Mouse (Mus musculus): Measurements from ENCODE around the gene Clec9a. TPM values are rescaled to one million over a fixed set of nuclear protein-coding genes. Genes with fewer than 3 reads are reported as not detected.

Gene Clec9a
- polyA plus RNA-seq (2012; ENCODE audit: insufficient read depth, low replicate concordance): not detected in 2 replicates

GRCm38 (mm10) chr6:129408562-129408961, at the start of gene Clec9a:
Gene Clec9a, plus strand, starts transcription at chr6:129408862.
- Histone ChIP-seq H3K27me3 (replicated peaks) (no peaks in the 10 kb centered on the region), H3K36me3 (replicated peaks; ENCODE audit: low read length) (peaks cover 82% of the 10 kb centered on the region), H3K9me3 (no peaks in the 10 kb centered on the region), H3K4me1 (peaks cover 67% of the 10 kb centered on the region), H3K4me3 (replicated peaks) (peak within 1 kb of the TSS; percentile 42)
- no peak for TF ChIP-seq GATA1 (IDR thresholded peaks at IDR 0.05; ENCODE audit: borderline replicate concordance, low read length)
- no peak for TF ChIP-seq FLI1 (IDR thresholded peaks at IDR 0.05; ENCODE audit: low read length)

DNA sequence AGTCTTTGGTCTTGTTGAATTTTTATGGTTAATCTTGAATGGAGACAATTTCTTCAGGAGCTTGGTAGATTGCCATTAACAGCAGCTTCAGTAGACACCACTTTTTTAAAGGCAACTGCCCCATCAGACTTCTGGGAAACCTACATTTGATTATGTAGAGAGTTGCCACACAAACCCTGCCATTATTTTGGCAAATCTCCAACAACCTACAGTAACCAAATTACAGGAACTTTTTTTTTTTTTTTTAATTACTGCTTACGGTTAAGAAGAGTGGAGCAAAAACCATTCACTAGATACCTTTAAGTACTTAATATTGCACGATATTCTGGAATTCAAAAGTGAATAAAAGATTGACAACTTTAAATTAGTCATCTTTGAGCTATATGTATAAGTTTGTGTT, 49.1 kb upstream of the Clec9a start:
- Histone ChIP-seq H3K36me3 (replicated peaks; ENCODE audit: low read length) (no peaks in the 10 kb centered on the region), H3K4me1 (peaks cover 26% of the 10 kb centered on the region), H3K4me3 (replicated peaks) (no peak overlapping the region), H3K9me3 (no peaks in the 10 kb centered on the region), H3K27me3 (replicated peaks) (no peaks in the 10 kb centered on the region)
- TF ChIP-seq FLI1 (IDR thresholded peaks at IDR 0.05; ENCODE audit: low read length) (no peak), GATA1 (IDR thresholded peaks at IDR 0.05; ENCODE audit: borderline replicate concordance, low read length) (no peak)

DNA sequence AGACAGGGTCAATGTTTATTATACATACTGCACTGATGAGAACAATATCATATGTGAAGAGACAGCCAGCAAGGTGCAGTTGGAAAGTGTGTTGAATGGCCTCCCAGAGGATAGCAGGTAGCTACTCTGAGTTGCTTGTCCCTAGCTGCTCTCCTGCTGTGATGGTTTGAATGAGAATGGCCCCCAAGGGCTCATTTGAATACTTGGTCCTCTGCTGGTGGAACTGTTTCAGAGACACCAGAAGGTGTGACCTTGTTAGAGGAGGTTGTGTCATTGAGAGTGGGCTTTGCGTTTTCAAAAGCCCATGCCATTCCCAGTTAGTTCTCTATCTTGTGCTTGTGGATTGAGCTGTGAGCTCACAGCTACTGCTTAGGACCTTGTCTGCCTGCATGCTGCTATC, 44.7 kb upstream of the Clec9a start:
- Histone ChIP-seq H3K27me3 (replicated peaks) (no peaks in the 10 kb centered on the region), H3K36me3 (replicated peaks; ENCODE audit: low read length) (no peaks in the 10 kb centered on the region), H3K4me1 (peaks cover 16% of the 10 kb centered on the region), H3K9me3 (no peaks in the 10 kb centered on the region), H3K4me3 (replicated peaks) (no peak overlapping the region)
- no peak for TF ChIP-seq GATA1 (IDR thresholded peaks at IDR 0.05; ENCODE audit: borderline replicate concordance, low read length)
- TF ChIP-seq FLI1 (IDR thresholded peaks at IDR 0.05; ENCODE audit: low read length): no peak

GRCm38 (mm10) chr6:129365959-129366359, 42.7 kb upstream of the Clec9a start:
- no peak overlapping the region for H3K4me3 ChIP-seq (replicated peaks)
- no peak for TF ChIP-seq FLI1 (IDR thresholded peaks at IDR 0.05; ENCODE audit: low read length)
- no peak for TF ChIP-seq GATA1 (IDR thresholded peaks at IDR 0.05; ENCODE audit: borderline replicate concordance, low read length)
- no peaks in the 10 kb centered on the region for H3K27me3 ChIP-seq (replicated peaks)
- no peaks in the 10 kb centered on the region for H3K9me3 ChIP-seq
- no peaks in the 10 kb centered on the region for H3K36me3 ChIP-seq (replicated peaks; ENCODE audit: low read length)
- H3K4me1 ChIP-seq: peaks cover 24% of the 10 kb centered on the region

- Histone ChIP-seq H3K36me3 (replicated peaks; ENCODE audit: low read length) (no peaks in the 10 kb centered on the region), H3K9me3 (no peaks in the 10 kb centered on the region), H3K27me3 (replicated peaks) (no peaks in the 10 kb centered on the region), H3K4me3 (replicated peaks) (no peak overlapping the region), H3K4me1 (peaks cover 32% of the 10 kb centered on the region)
- no peak for TF ChIP-seq FLI1 (IDR thresholded peaks at IDR 0.05; ENCODE audit: low read length)
- TF ChIP-seq GATA1 (IDR thresholded peaks at IDR 0.05; ENCODE audit: borderline replicate concordance, low read length): no peak
These were observed 39.1 kb upstream of the Clec9a start for GRCm38 (mm10) chr6:129369374-129370132.

DNA sequence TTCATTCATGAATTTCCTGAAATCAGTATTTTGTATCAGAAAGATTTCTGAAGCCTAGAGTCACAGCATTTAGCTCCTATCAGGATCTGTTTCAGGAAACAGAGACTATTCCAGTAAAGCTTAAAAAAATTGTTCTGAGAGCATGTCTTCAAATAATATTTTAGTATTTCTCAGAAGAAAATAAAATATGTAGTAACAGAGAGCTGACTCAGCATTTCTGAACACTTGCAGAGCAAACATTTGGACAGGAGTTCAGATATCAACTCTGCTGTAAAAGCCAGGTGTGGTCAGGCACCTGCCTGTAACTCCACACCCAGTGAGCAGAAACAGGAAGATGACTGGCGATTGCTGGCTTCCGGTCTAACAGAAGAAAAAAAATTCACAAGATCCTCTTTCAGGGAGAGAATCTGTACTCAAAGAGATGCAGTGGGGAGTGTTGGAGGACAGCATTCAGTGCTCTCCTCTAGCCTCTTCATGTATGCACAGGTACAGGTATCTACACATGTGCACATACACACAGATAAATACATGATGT, 33.7 kb upstream of the Clec9a start:
- H3K27me3 ChIP-seq (replicated peaks): no peaks in the 10 kb centered on the region
- H3K9me3 ChIP-seq: no peaks in the 10 kb centered on the region
- H3K36me3 ChIP-seq (replicated peaks; ENCODE audit: low read length): peaks cover 7% of the 10 kb centered on the region
- H3K4me3 ChIP-seq (replicated peaks): no peak overlapping the region
- TF ChIP-seq GATA1 (IDR thresholded peaks at IDR 0.05; ENCODE audit: borderline replicate concordance, low read length) (no peak), FLI1 (IDR thresholded peaks at IDR 0.05; ENCODE audit: low read length) (no peak)
- H3K4me1 ChIP-seq: peaks cover 19% of the 10 kb centered on the region

DNA sequence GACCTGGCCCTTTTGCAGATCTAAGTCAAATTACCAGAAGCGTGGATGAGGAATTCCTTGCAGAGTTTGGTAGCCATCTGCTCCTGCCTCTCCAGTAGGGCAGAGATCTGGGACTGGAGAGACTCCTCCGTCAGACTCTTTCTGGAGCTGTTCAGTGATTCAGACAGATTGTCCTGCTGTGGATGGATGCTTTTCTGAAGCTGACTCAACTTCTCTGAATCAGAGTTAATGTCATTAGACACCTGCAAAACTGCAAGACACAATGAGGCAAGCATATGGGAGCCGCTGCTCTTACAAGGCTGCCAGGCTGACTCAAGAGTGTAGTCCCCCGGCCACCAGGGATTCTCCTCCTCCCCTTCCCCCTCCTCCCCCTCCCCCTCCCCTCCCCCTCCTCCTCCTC, 28.2 kb upstream of the Clec9a start:
- no peak for TF ChIP-seq GATA1 (IDR thresholded peaks at IDR 0.05; ENCODE audit: borderline replicate concordance, low read length)
- no peak for TF ChIP-seq FLI1 (IDR thresholded peaks at IDR 0.05; ENCODE audit: low read length)
- no peaks in the 10 kb centered on the region for H3K9me3 ChIP-seq
- peaks cover 7% of the 10 kb centered on the region for H3K36me3 ChIP-seq (replicated peaks; ENCODE audit: low read length)
- peaks cover 7% of the 10 kb centered on the region; the same call in 1 of the 2 replicates for H3K4me1 ChIP-seq
- no peaks in the 10 kb centered on the region for H3K27me3 ChIP-seq (replicated peaks)
- no peak overlapping the region for H3K4me3 ChIP-seq (replicated peaks)

DNA sequence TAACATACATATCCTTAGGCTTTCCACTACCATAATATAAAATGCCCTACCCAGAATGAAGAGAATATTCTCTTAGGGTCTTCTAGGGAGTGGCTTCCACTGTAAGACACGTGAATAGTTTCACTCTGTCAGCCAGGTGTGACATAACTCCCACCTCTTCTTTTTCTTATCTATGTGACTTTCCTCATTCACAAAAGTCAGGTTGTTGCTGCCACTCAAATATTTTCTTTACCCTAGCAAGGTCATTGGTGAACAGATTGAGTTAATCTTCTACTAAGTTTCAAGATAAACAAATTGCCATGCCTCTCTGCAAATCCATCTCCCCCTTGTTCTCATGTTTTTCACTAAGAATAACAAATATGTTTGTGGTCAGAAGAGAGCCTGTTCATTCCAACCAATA, 26.9 kb upstream of the Clec9a start:
- Histone ChIP-seq H3K4me1 (peaks cover 8% of the 10 kb centered on the region; the same call in 1 of the 2 replicates), H3K27me3 (replicated peaks) (no peaks in the 10 kb centered on the region), H3K9me3 (no peaks in the 10 kb centered on the region), H3K36me3 (replicated peaks; ENCODE audit: low read length) (no peaks in the 10 kb centered on the region), H3K4me3 (replicated peaks) (no peak overlapping the region)
- no peak for TF ChIP-seq FLI1 (IDR thresholded peaks at IDR 0.05; ENCODE audit: low read length)
- no peak for TF ChIP-seq GATA1 (IDR thresholded peaks at IDR 0.05; ENCODE audit: borderline replicate concordance, low read length)

DNA sequence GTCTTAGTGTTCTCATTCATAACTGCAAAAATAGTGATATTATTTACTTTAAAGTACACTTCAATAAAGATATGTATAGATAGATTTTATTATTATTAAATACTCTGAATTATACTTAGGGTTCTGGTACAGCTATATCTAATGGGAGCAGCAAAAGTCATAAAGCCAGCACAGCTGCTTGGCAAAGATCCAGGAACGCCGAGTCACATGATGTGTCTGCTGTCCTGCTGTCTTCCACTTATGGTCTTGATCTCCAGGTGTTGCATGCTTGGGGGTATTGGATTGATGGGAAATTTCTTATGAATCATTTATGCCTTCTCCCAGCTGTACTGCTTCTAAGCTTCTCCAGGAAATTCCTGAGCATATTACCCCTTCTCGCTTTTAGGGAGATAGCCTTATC, 25.2 kb upstream of the Clec9a start:
- Histone ChIP-seq H3K27me3 (replicated peaks) (no peaks in the 10 kb centered on the region), H3K4me3 (replicated peaks) (no peak overlapping the region), H3K4me1 (peaks cover 11% of the 10 kb centered on the region; the same call in 1 of the 2 replicates), H3K9me3 (no peaks in the 10 kb centered on the region), H3K36me3 (replicated peaks; ENCODE audit: low read length) (no peaks in the 10 kb centered on the region)
- no peak for TF ChIP-seq GATA1 (IDR thresholded peaks at IDR 0.05; ENCODE audit: borderline replicate concordance, low read length)
- TF ChIP-seq FLI1 (IDR thresholded peaks at IDR 0.05; ENCODE audit: low read length): no peak

- peaks cover 11% of the 10 kb centered on the region; the same call in 1 of the 2 replicates for H3K4me1 ChIP-seq
- H3K9me3 ChIP-seq: no peaks in the 10 kb centered on the region
- no peak overlapping the region for H3K4me3 ChIP-seq (replicated peaks)
- no peaks in the 10 kb centered on the region for H3K36me3 ChIP-seq (replicated peaks; ENCODE audit: low read length)
- no peaks in the 10 kb centered on the region for H3K27me3 ChIP-seq (replicated peaks)
- TF ChIP-seq GATA1 (IDR thresholded peaks at IDR 0.05; ENCODE audit: borderline replicate concordance, low read length) (no peak), FLI1 (IDR thresholded peaks at IDR 0.05; ENCODE audit: low read length) (no peak)
These were observed 23.7 kb upstream of the Clec9a start for GRCm38 (mm10) chr6:129385000-129385399.
